Mouse (Mus musculus) intestine, embryonic 15.5 days (tissue): ENCODE measurements around the gene Sbp. TPM values are rescaled to one million over a fixed set of nuclear protein-coding genes. Genes with fewer than 3 reads are reported as not detected.

Source experiments
- ATAC-seq: fragments of 200-750 bp; cut with Nextera tagmentation; 2 replicates; pipeline ENCODE4 v1.8.0; 2017; ENCODE audit warnings: moderate TSS enrichment, moderate library complexity
- H3K27ac ChIP-seq: fragments of 300-500 bp; sonication (generic); 2 replicates; pipeline ENCODE4 v1.5.1; 2015; ENCODE audit warnings: mild to moderate bottlenecking, inconsistent platforms
- H3K27me3 ChIP-seq: fragments of 300-500 bp; sonication (generic); replicated peaks from 2 replicates; pipeline ENCODE4 v1.6.1; 2015; ENCODE audit warnings: inconsistent platforms
- H3K36me3 ChIP-seq: fragments of 300-500 bp; sonication (generic); 2 replicates; pipeline ENCODE4 v1.6.1; 2015; ENCODE audit warnings: inconsistent platforms
- H3K4me1 ChIP-seq: fragments of 300-500 bp; sonication (generic); replicated peaks from 2 replicates; pipeline ENCODE4 v1.6.1; 2015; ENCODE audit warnings: inconsistent platforms
- H3K4me2 ChIP-seq: fragments of 300-500 bp; sonication (generic); replicated peaks from 2 replicates; pipeline ENCODE4 v1.6.1; 2015; ENCODE audit warnings: mild to moderate bottlenecking, inconsistent platforms
- H3K4me3 ChIP-seq: fragments of 300-500 bp; sonication (generic); replicated peaks from 2 replicates; pipeline ENCODE4 v1.5.1; 2015; ENCODE audit warnings: inconsistent platforms
- H3K9ac ChIP-seq: fragments of 300-500 bp; sonication (generic); 2 replicates; pipeline ENCODE4 v1.6.1; 2015; ENCODE audit warnings: inconsistent platforms
- H3K9me3 ChIP-seq: fragments of 300-500 bp; sonication (generic); 2 replicates; pipeline ENCODE4 v1.6.1; 2016; ENCODE audit warnings: inconsistent platforms
- WGBS: fragments of 180-500 bp; shearing (Covaris S2); methylation state at CpG from one replicate; pipeline ENCODE4 v1.1.7; 2015; 5-methylcytosine and 5-hydroxymethylcytosine counted together
- polyA plus RNA-seq: library from polyadenylated mRNA; unstranded; fragments of >200 nt; fragmentation: Nextera tagmentation; extraction: Ambion mirVana; gene quantifications from 2 replicates; pipeline ENCODE4 v1.2.1, GENCODE M21; 2015

Sbp gene
- polyA plus RNA-seq, 1 experiment from 2014 or later, result not detected

GRCm38 (mm10) chr17:23966658-23967401, 25.4 kb downstream of the Sbp start:
- peak; percentile 94 for ATAC-seq
- Histone ChIP-seq H3K27me3 (no peaks in the 10 kb centered on the region), H3K4me2 (peak overlapping the region; percentile 25), H3K36me3 (no peaks in the 10 kb centered on the region), H3K27ac (peak overlapping the region; percentile 90), H3K9ac (no peak overlapping the region), H3K4me1 (peaks cover 13% of the 10 kb centered on the region; the same call in 1 of the 2 replicates), H3K9me3 (no peaks in the 10 kb centered on the region), H3K4me3 (no peak overlapping the region)
- WGBS, result 73% methylated on average over 10 of the region's 10 CpGs

- WGBS, result 57% methylated on average over 2 of the region's 2 CpGs
- Histone ChIP-seq H3K4me1 (peaks cover 13% of the 10 kb centered on the region; the same call in 1 of the 2 replicates), H3K4me2 (no peak overlapping the region), H3K27me3 (no peaks in the 10 kb centered on the region), H3K27ac (no peak overlapping the region), H3K9me3 (no peaks in the 10 kb centered on the region), H3K36me3 (no peaks in the 10 kb centered on the region), H3K9ac (no peak overlapping the region), H3K4me3 (no peak overlapping the region)
- ATAC-seq, result 0 out of 2 replicates have a peak, but pooled peaks have one; percentile 9
Observed at GRCm38 (mm10) chr17:23968780-23969179, 27.3 kb downstream of the Sbp start.

GRCm38 (mm10) chr17:23969231-23969630, 27.8 kb downstream of the Sbp start:
- no peak overlapping the region for H3K4me2 ChIP-seq
- no peak overlapping the region for H3K4me3 ChIP-seq
- H3K27ac ChIP-seq, result no peak overlapping the region
- H3K4me1 ChIP-seq, result peaks cover 13% of the 10 kb centered on the region; the same call in 1 of the 2 replicates
- no peaks in the 10 kb centered on the region for H3K36me3 ChIP-seq
- no peaks in the 10 kb centered on the region for H3K9me3 ChIP-seq
- no peak for ATAC-seq
- H3K27me3 ChIP-seq, result no peaks in the 10 kb centered on the region
- 0% methylated on average over 1 of the region's 1 CpGs for WGBS
- H3K9ac ChIP-seq, result no peak overlapping the region

GRCm38 (mm10) chr17:23971315-23971714, 29.8 kb downstream of the Sbp start:
- WGBS, result 88% methylated on average over 9 of the region's 9 CpGs
- Histone ChIP-seq H3K36me3 (no peaks in the 10 kb centered on the region), H3K4me1 (peaks cover 14% of the 10 kb centered on the region; the same call in 1 of the 2 replicates), H3K9me3 (no peaks in the 10 kb centered on the region), H3K9ac (no peak overlapping the region), H3K27me3 (no peaks in the 10 kb centered on the region), H3K4me3 (no peak overlapping the region), H3K27ac (no peak overlapping the region), H3K4me2 (no peak overlapping the region)
- no peak for ATAC-seq

- Histone ChIP-seq H3K27ac (no peak overlapping the region), H3K4me2 (no peak overlapping the region)
Observed at GRCm38 (mm10) chr17:23976665-23977064, 35.2 kb downstream of the Sbp start.

GRCm38 (mm10) chr17:23979471-23979870, 38.0 kb downstream of the Sbp start:
- Histone ChIP-seq H3K36me3 (no peaks in the 10 kb centered on the region), H3K27me3 (no peaks in the 10 kb centered on the region), H3K27ac (no peak overlapping the region), H3K9ac (no peak overlapping the region), H3K4me2 (no peak overlapping the region), H3K4me3 (no peak overlapping the region), H3K4me1 (peaks cover 9% of the 10 kb centered on the region), H3K9me3 (no peaks in the 10 kb centered on the region)
- ATAC-seq, result peak; percentile 26; the same call in 1 of the 2 replicates
- 39% methylated on average over 3 of the region's 3 CpGs for WGBS

More at GRCm38 (mm10) chr17:23976665-23977064, 35.2 kb downstream of the Sbp start:
- peak; percentile 77 for ATAC-seq
- Histone ChIP-seq H3K9me3 (no peaks in the 10 kb centered on the region), H3K9ac (no peak overlapping the region), H3K27me3 (no peaks in the 10 kb centered on the region), H3K36me3 (no peaks in the 10 kb centered on the region), H3K4me3 (no peak overlapping the region), H3K4me1 (peaks cover 5% of the 10 kb centered on the region; the same call in 1 of the 2 replicates)
- WGBS, result 67% methylated on average over 4 of the region's 4 CpGs

GRCm38 (mm10) chr17:23980297-23980909, 38.9 kb downstream of the Sbp start, which contains the start of gene Prss30:
Prss30 (minus strand) TSS chr17:23980566.
- H3K27ac ChIP-seq, result no peak within 1 kb of the TSS
- 67% methylated on average over 10 of the region's 10 CpGs for WGBS

GRCm38 (mm10) chr17:23982912-23983311, 41.4 kb downstream of the Sbp start:
- no peak overlapping the region for H3K4me2 ChIP-seq
- H3K9ac ChIP-seq, result no peak overlapping the region
- no peaks in the 10 kb centered on the region for H3K27me3 ChIP-seq
- H3K4me3 ChIP-seq, result no peak overlapping the region
- H3K4me1 ChIP-seq, result peaks cover 5% of the 10 kb centered on the region
- H3K27ac ChIP-seq, result no peak overlapping the region
- H3K36me3 ChIP-seq, result no peaks in the 10 kb centered on the region
- WGBS, result 45% methylated on average over 4 of the region's 4 CpGs
- no peaks in the 10 kb centered on the region for H3K9me3 ChIP-seq
- ATAC-seq, result peak; percentile 56; the same call in 1 of the 2 replicates

More at GRCm38 (mm10) chr17:23980297-23980909, 38.9 kb downstream of the Sbp start, which contains the start of gene Prss30:
- ATAC-seq, result 0 out of 2 replicates have a peak, but pooled peaks have one; percentile 35
- Histone ChIP-seq H3K9ac (no peak within 1 kb of the TSS), H3K27me3 (no peaks in the 10 kb centered on the region), H3K4me2 (no peak within 1 kb of the TSS), H3K9me3 (no peaks in the 10 kb centered on the region), H3K4me3 (no peak within 1 kb of the TSS), H3K36me3 (no peaks in the 10 kb centered on the region), H3K4me1 (peaks cover 5% of the 10 kb centered on the region)

- Histone ChIP-seq H3K4me3 (no peak overlapping the region), H3K36me3 (no peaks in the 10 kb centered on the region), H3K4me1 (peaks cover 5% of the 10 kb centered on the region), H3K27me3 (no peaks in the 10 kb centered on the region), H3K4me2 (no peak overlapping the region), H3K9ac (no peak overlapping the region), H3K27ac (no peak overlapping the region), H3K9me3 (no peaks in the 10 kb centered on the region)
- ATAC-seq, result no peak
- 83% methylated on average over 1 of the region's 1 CpGs for WGBS
Observed at GRCm38 (mm10) chr17:23984989-23985388, 43.5 kb downstream of the Sbp start.

GRCm38 (mm10) chr17:23989802-23990201, 48.3 kb downstream of the Sbp start:
- Histone ChIP-seq H3K9ac (no peak overlapping the region), H3K27ac (no peak overlapping the region), H3K9me3 (no peaks in the 10 kb centered on the region), H3K4me2 (no peak overlapping the region), H3K4me3 (no peak overlapping the region), H3K36me3 (no peaks in the 10 kb centered on the region), H3K27me3 (no peaks in the 10 kb centered on the region), H3K4me1 (peaks cover 10% of the 10 kb centered on the region)
- 41% methylated on average over 2 of the region's 2 CpGs for WGBS
- no peak for ATAC-seq

GRCm38 (mm10) chr17:23992789-23993553, 51.5 kb downstream of the Sbp start:
- H3K27ac ChIP-seq, result peak overlapping the region; percentile 62
- ATAC-seq, result peak; percentile 82

More at GRCm38 (mm10) chr17:23992789-23993553, 51.5 kb downstream of the Sbp start:
- 54% methylated on average over 9 of the region's 9 CpGs for WGBS
- no peaks in the 10 kb centered on the region for H3K9me3 ChIP-seq
- no peaks in the 10 kb centered on the region for H3K36me3 ChIP-seq
- 0 out of 2 replicates have a peak overlapping the region, but pooled peaks have one; percentile 5 for H3K9ac ChIP-seq
- H3K4me2 ChIP-seq, result peak overlapping the region; percentile 67
- 0 out of 2 replicates have a peak overlapping the region, but pooled peaks have one; percentile 25 for H3K4me3 ChIP-seq
- H3K27me3 ChIP-seq, result no peaks in the 10 kb centered on the region
- peaks cover 10% of the 10 kb centered on the region for H3K4me1 ChIP-seq
